Mouse (Mus musculus): ENCODE results near the gene Dpysl4. TPM values are rescaled to one million over a fixed set of nuclear protein-coding genes. Genes with fewer than 3 reads are reported as not detected.

The Dpysl4 gene
- polyA plus RNA-seq, 1 experiment: 13.6 TPM

DNA sequence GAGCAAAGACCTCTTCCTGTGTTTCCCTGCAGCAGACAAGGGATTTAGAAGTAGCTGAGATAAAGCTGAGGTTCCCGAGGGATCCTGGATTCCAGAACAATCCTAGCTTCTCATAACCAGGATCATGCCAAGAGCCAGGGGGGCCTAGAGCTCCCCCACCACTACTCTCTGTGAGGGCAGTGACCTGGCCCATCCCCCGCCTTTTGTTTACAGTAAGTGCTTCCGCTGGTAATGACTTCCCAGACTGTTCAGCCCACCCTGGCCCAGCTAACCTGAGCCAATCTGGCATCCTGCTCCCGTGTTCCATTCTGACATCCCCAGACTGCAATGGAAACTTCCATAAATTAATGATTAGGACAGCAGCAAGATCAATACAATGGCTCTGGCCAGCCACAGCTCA is 61.6 kb downstream of the Dpysl4 start:
- Histone ChIP-seq H3K4me3 (ENCODE audit: control insufficient read depth, low read depth, low read length) (no peak overlapping the region), H3K27ac (ENCODE audit: control insufficient read depth, insufficient read depth, low read depth, low read length) (no peak overlapping the region), H3K36me3 (ENCODE audit: control insufficient read depth, insufficient read depth, low read length) (no peaks in the 10 kb centered on the region), H3K27me3 (ENCODE audit: control insufficient read depth, insufficient read depth, low read length) (no peaks in the 10 kb centered on the region), H3K4me1 (ENCODE audit: control insufficient read depth, insufficient read depth, low read length) (no peaks in the 10 kb centered on the region)
- TF ChIP-seq POLR2A (IDR thresholded peaks at IDR 0.05; ENCODE audit: control insufficient read depth, low read depth, low read length) (no peak), CTCF (IDR thresholded peaks at IDR 0.05; ENCODE audit: control insufficient read depth, insufficient read depth, insufficient replicate concordance, low read depth, low read length) (no peak)

- Histone ChIP-seq H3K4me1 (ENCODE audit: control insufficient read depth, insufficient read depth, low read length) (no peaks in the 10 kb centered on the region), H3K27ac (ENCODE audit: control insufficient read depth, insufficient read depth, low read depth, low read length) (no peak overlapping the region), H3K27me3 (ENCODE audit: control insufficient read depth, insufficient read depth, low read length) (no peaks in the 10 kb centered on the region), H3K4me3 (ENCODE audit: control insufficient read depth, low read depth, low read length) (no peak overlapping the region), H3K36me3 (ENCODE audit: control insufficient read depth, insufficient read depth, low read length) (no peaks in the 10 kb centered on the region)
- TF ChIP-seq CTCF (IDR thresholded peaks at IDR 0.05; ENCODE audit: control insufficient read depth, insufficient read depth, insufficient replicate concordance, low read depth, low read length) (no peak), POLR2A (IDR thresholded peaks at IDR 0.05; ENCODE audit: control insufficient read depth, low read depth, low read length) (0 out of 2 replicates have a peak, but pooled peaks have one; percentile 13)
Observed at GRCm38 (mm10) chr7:139149373-139149772, 63.6 kb downstream of the Dpysl4 start.

DNA sequence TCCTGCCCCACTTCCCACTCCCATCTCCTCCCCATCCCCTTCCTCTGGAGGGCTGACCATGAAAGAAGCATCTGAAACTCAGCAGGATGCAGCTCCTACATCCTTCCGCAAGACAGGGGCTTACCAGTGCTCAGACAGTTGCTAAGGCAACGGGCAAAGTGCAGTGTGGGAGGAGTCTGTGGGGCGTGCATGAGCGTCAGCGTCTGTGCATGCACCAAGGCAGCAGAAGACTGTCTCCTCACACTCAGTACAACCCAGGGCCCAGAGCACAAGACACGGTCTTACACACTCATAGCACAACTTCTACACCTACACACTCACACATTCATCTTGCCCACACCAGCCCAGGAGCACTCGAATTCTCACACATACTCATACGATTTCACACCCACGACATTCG is 65.3 kb downstream of the Dpysl4 start:
- Histone ChIP-seq H3K36me3 (ENCODE audit: control insufficient read depth, insufficient read depth, low read length) (no peaks in the 10 kb centered on the region), H3K4me3 (ENCODE audit: control insufficient read depth, low read depth, low read length) (no peak overlapping the region), H3K4me1 (ENCODE audit: control insufficient read depth, insufficient read depth, low read length) (no peaks in the 10 kb centered on the region), H3K27me3 (ENCODE audit: control insufficient read depth, insufficient read depth, low read length) (no peaks in the 10 kb centered on the region), H3K27ac (ENCODE audit: control insufficient read depth, insufficient read depth, low read depth, low read length) (no peak overlapping the region)
- TF ChIP-seq CTCF (IDR thresholded peaks at IDR 0.05; ENCODE audit: control insufficient read depth, insufficient read depth, insufficient replicate concordance, low read depth, low read length): no peak
- TF ChIP-seq POLR2A (IDR thresholded peaks at IDR 0.05; ENCODE audit: control insufficient read depth, low read depth, low read length): no peak

Other genes with a start within 250 kb of the Dpysl4 start
- gene Ppp2r2d, start 239.9 kb upstream of the Dpysl4 start, polyA plus RNA-seq (2012; rRNA removed): 109 and 119 TPM in 2 replicates
- 24.5 and 28.5 TPM in 2 replicates for gene Mapk1ip1, start 239.7 kb upstream of the Dpysl4 start, polyA plus RNA-seq (2012; rRNA removed)
- 8.0 and 8.8 TPM in 2 replicates for gene Bnip3, start 176.5 kb upstream of the Dpysl4 start, polyA plus RNA-seq (2012; rRNA removed)
- gene Jakmip3, start 145.3 kb upstream of the Dpysl4 start, polyA plus RNA-seq (2012; rRNA removed): 3.3 and 3.6 TPM in 2 replicates
- 863 and 972 TPM in 2 replicates for gene Lrrc27, start 127.0 kb downstream of the Dpysl4 start, polyA plus RNA-seq (2012; rRNA removed)
- gene Stk32c, start 127.3 kb downstream of the Dpysl4 start, polyA plus RNA-seq (2012; rRNA removed): 5.1 and 5.6 TPM in 2 replicates
- gene Pwwp2b, start 162.5 kb downstream of the Dpysl4 start, polyA plus RNA-seq (2012; rRNA removed): 304 and 317 TPM in 2 replicates

Data from testis, adult 2 months (tissue).